Mouse (Mus musculus): ENCODE measurements around the gene Fggy. TPM values are rescaled to one million over a fixed set of nuclear protein-coding genes. Genes with fewer than 3 reads are reported as not detected.

The Fggy gene
- total and polyA plus RNA-seq, 3 experiments = not detected

DNA sequence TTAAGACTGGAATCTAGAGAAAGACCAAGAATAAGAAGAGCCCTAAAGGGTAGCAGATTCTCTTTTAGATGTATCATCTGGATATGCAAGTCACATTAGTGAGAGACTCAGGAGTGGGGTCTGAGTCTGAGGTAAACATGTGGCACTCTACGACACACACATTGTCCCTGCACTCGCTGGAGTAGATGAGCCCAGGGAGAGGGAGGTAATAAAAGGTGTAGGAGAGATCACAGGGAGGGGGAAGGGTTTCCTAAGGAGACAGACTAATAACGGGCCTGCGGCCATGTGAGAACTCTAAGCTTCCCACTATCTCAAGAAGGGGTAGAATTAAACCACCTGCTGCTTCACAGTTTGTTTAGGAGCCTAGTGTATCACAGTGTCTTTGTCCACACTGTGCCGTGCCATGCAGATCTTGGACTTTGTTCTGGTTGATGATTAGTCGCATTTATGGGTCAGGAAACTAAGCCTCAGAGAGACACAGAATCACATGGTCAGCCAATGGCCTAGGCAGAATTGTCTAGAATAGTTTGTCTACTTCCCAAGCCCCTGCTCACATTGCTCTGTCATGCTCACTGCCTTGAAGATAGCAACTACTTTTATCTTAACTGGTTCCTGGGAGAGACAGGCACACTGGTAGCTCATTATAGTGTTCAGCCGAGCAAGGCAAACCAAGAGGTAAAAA, 236.5 kb downstream of the Fggy start:
- no peaks in the 10 kb centered on the region for H3K27me3 ChIP-seq (ENCODE audit: control insufficient read depth in 1 of 2, insufficient read depth in 2 of 2, low read length in 2 of 2)
- H3K4me1 ChIP-seq (ENCODE audit: control insufficient read depth in 1 of 2, insufficient read depth in 2 of 2, low read length in 2 of 2) = no peaks in the 10 kb centered on the region
- DNase-seq (ENCODE audit: low read depth, low spot score) = no peak
- H3K36me3 ChIP-seq (ENCODE audit: control insufficient read depth in 1 of 2, insufficient read depth in 2 of 2, low read length in 2 of 2) = no peaks in the 10 kb centered on the region
- H3K9me3 ChIP-seq (replicated peaks; ENCODE audit: insufficient read depth, low read length) = no peaks in the 10 kb centered on the region
- H3K79me2 ChIP-seq (ENCODE audit: control insufficient read depth, insufficient read depth, low read length, poor library complexity) = no peaks in the 10 kb centered on the region
- no peak overlapping the region for H3K4me3 ChIP-seq (ENCODE audit: control insufficient read depth in 1 of 2, insufficient read depth in 1 of 2, low read depth in 2 of 2, low read length in 2 of 2)
- H3K9ac ChIP-seq (ENCODE audit: control insufficient read depth, low read depth, low read length, poor library complexity, severe bottlenecking) = no peak overlapping the region
- TF ChIP-seq RAD21 (IDR thresholded peaks at IDR 0.05; ENCODE audit: low read depth, low read length) = no peak
- TF ChIP-seq TCF12 (IDR thresholded peaks at IDR 0.05; ENCODE audit: low read depth, low read length) = no peak
- no peak for TF ChIP-seq HCFC1 (IDR thresholded peaks at IDR 0.05; ENCODE audit: low read depth, low read length)
- no peak for TF ChIP-seq ZNF384 (IDR thresholded peaks at IDR 0.05; ENCODE audit: low read depth, low read length)
- TF ChIP-seq POLR2A (IDR thresholded peaks at IDR 0.05; ENCODE audit: control insufficient read depth in 1 of 2, insufficient read depth in 1 of 2, low read depth in 1 of 2, low read length in 2 of 2, poor library complexity in 1 of 2) = no peak
- no peak for TF ChIP-seq CHD1 (IDR thresholded peaks at IDR 0.05; ENCODE audit: low read depth, low read length)
- no peak for TF ChIP-seq ZKSCAN1 (IDR thresholded peaks at IDR 0.05; ENCODE audit: low read depth, low read length)
- no peak for TF ChIP-seq CTCF (IDR thresholded peaks at IDR 0.05 in 2 of 3, conservative IDR thresholded peaks at IDR 0.05 in 1 of 3; ENCODE audit: control insufficient read depth in 1 of 3, insufficient read depth in 1 of 3, low read depth in 2 of 3, low read length in 3 of 3, poor library complexity in 1 of 3, severe bottlenecking in 1 of 3)
- TF ChIP-seq KAT2A (conservative IDR thresholded peaks at IDR 0.05; ENCODE audit: low read depth, low read length) = no peak
- no peak for TF ChIP-seq TBP (IDR thresholded peaks at IDR 0.05; ENCODE audit: low read depth, low read length)
- TF ChIP-seq BHLHE40 (IDR thresholded peaks at IDR 0.05; ENCODE audit: borderline replicate concordance, low read depth, low read length) = no peak
- no peak for TF ChIP-seq USF1 (IDR thresholded peaks at IDR 0.05; ENCODE audit: low read depth, low read length)
- no peak for TF ChIP-seq EP300 (IDR thresholded peaks at IDR 0.05; ENCODE audit: low read depth in 1 of 2, low read length in 2 of 2)
- no peak for TF ChIP-seq GATA1 (IDR thresholded peaks at IDR 0.05; ENCODE audit: low read depth, low read length)
- no peak for TF ChIP-seq MYB (IDR thresholded peaks at IDR 0.05; ENCODE audit: low read depth, low read length)
- no peak overlapping the region for H3K27ac ChIP-seq (ENCODE audit: control insufficient read depth, low read depth, low read length)

DNA sequence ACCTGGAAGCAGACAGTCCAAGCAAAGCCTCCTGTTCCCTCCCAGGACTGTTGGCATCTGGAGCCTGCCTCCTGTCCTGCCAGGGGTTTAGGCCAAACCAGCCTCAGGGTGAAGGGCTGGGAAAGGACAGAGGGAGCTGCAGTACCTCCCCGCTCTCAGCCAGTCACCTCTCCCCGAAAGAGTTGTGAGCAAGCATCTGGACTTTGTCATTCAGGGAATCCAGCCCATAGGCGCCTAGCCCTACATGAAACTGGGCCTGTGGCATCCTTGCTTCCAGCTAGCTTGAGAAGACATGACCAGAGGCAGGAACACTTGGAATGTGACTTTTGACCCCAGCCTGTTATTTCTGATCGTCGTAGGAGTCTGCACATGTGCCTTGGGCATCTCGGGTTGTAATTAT, 237.3 kb downstream of the Fggy start:
- Histone ChIP-seq H3K79me2 (ENCODE audit: control insufficient read depth, insufficient read depth, low read length, poor library complexity) (no peaks in the 10 kb centered on the region), H3K4me3 (ENCODE audit: control insufficient read depth in 1 of 2, insufficient read depth in 1 of 2, low read depth in 2 of 2, low read length in 2 of 2) (no peak overlapping the region), H3K9ac (ENCODE audit: control insufficient read depth, low read depth, low read length, poor library complexity, severe bottlenecking) (no peak overlapping the region), H3K27me3 (ENCODE audit: control insufficient read depth in 1 of 2, insufficient read depth in 2 of 2, low read length in 2 of 2) (no peaks in the 10 kb centered on the region), H3K4me1 (ENCODE audit: control insufficient read depth in 1 of 2, insufficient read depth in 2 of 2, low read length in 2 of 2) (no peaks in the 10 kb centered on the region), H3K36me3 (ENCODE audit: control insufficient read depth in 1 of 2, insufficient read depth in 2 of 2, low read length in 2 of 2) (no peaks in the 10 kb centered on the region), H3K9me3 (replicated peaks; ENCODE audit: insufficient read depth, low read length) (no peaks in the 10 kb centered on the region), H3K27ac (ENCODE audit: control insufficient read depth, low read depth, low read length) (no peak overlapping the region)
- DNase-seq (ENCODE audit: low read depth, low spot score) = no peak
- TF ChIP-seq KAT2A (conservative IDR thresholded peaks at IDR 0.05; ENCODE audit: low read depth, low read length) (no peak), CHD2 (IDR thresholded peaks at IDR 0.05; ENCODE audit: low read length) (no peak), POLR2AphosphoS5 (IDR thresholded peaks at IDR 0.05; ENCODE audit: borderline replicate concordance, low read depth, low read length) (no peak), ZMIZ1 (IDR thresholded peaks at IDR 0.05; ENCODE audit: low read depth, low read length) (no peak), UBTF (IDR thresholded peaks at IDR 0.05; ENCODE audit: borderline replicate concordance, insufficient read depth, low read depth, low read length) (no peak), HCFC1 (IDR thresholded peaks at IDR 0.05; ENCODE audit: low read depth, low read length) (no peak), BHLHE40 (IDR thresholded peaks at IDR 0.05; ENCODE audit: borderline replicate concordance, low read depth, low read length) (no peak), RAD21 (IDR thresholded peaks at IDR 0.05; ENCODE audit: low read depth, low read length) (no peak), CHD1 (IDR thresholded peaks at IDR 0.05; ENCODE audit: low read depth, low read length) (no peak), POLR2AphosphoS2 (IDR thresholded peaks at IDR 0.05; ENCODE audit: low read length) (no peak), MAFK (IDR thresholded peaks at IDR 0.05; ENCODE audit: borderline replicate concordance, low read depth, low read length) (no peak), MYB (IDR thresholded peaks at IDR 0.05; ENCODE audit: low read depth, low read length) (no peak), SMC3 (IDR thresholded peaks at IDR 0.05; ENCODE audit: low read depth, low read length) (no peak), NRF1 (IDR thresholded peaks at IDR 0.05; ENCODE audit: insufficient read depth, low read depth, low read length, poor library complexity, severe bottlenecking) (no peak), USF1 (IDR thresholded peaks at IDR 0.05; ENCODE audit: low read depth, low read length) (no peak), MAZ (IDR thresholded peaks at IDR 0.05; ENCODE audit: low read depth, low read length) (no peak), ZKSCAN1 (IDR thresholded peaks at IDR 0.05; ENCODE audit: low read depth, low read length) (no peak), EP300 (IDR thresholded peaks at IDR 0.05; ENCODE audit: low read depth in 1 of 2, low read length in 2 of 2) (no peak), MYC (IDR thresholded peaks at IDR 0.05; ENCODE audit: low read depth, low read length) (no peak)
